Mouse (Mus musculus) liver, adult (tissue): Measurements from ENCODE around the gene Zfp551.

ENCODE experiments used
- GATA4 ChIP-seq: IDR thresholded peaks from 2 replicates; pipeline ENCODE4 v1.6.1; 2014; ENCODE audit warnings: mild to moderate bottlenecking, low read length; ENCODE audit not compliant: insufficient replicate concordance

Zfp551 gene

DNA sequence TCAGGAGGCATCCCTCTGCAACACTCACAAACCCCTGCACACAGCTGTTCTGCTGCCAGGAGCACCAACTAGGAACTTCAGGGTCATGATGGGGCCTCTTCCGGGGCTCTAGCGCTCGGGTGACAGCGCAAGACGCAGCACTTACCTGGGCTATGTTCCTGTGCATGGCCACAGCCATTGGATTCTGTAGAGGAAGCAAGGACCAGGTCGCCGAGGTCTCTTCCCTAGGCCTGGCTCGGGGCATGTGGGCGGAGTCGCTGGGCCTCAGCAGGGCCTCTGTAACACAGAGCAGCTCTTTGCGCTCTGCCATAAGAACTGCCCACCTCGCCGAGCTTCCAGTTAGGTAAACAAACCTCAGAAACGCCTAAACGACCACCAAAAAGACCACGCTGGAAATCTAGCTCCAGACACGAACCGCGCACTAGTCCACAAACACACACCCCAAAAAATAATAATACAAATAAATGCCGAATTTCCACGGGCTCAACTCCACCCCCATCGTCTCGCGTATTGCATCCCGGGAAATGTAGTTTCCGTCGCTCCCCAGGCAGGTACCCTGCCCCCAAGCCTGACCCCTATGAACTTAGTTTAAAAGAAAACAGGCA, at the start of gene Zfp551:
Gene Zfp551 (minus strand): TSS at position 507 of the 605 bp plus-strand sequence.
- no peak for TF ChIP-seq GATA4

DNA sequence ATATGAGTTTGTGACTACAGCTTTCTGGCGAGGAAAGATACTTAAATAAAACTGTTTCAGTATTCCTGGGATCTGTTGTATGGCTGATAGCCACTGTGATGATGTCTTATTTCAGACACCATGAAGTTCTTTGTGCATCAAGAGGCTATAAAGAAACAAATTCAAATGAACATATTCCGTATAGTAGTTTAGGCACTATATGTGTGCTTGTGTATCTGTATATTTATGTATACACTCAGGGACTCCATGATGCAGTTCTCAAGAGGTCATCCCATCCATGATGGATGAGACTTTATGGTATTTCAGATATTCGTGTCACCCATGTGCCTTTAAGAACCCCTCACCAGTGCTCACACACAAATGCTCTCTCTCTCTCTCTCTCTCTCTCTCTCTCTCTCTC, 304 bp upstream of the Zfp551 start:
- TF ChIP-seq GATA4: no peak

DNA sequence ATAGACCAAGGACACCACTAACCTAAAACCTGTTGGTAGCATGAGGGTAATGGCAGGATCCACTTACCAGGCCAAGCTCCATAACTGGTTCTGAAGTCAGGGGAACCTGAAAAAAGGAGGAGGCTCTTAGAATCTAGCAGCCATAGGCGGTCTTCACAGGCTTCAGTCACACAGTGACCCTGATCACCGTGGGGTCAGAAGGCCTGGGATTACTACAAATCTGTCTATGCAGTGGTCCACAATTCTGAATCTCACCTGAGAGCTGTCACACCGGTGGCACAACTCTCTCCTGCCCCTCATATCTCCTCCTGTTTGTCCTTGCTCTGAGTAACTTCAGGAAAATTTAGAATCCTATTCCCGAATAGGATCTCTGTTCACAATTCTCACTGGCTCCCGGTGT, 810 bp downstream of the Zfp551 start:
- TF ChIP-seq GATA4: no peak

DNA sequence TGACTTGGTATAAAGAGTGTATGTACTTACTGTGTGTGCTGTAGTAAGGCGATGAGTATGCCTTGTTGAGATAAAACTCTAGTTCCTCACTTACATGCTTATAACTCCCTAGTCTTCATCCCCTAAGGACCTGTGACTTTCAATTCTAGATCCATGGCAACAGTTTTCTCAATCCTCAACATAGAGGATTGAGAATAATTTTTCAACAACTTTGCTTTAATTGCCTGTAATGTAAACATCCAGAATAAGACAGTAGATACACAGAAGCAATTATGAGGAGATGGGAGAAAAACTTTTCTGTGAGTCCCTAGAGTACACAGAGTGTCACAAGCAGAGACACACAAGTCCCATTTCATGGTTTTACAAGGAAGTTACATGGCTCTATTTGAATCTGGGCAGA, 53.4 kb downstream of the Zfp551 start, which contains the start of gene Vmn1r84:
Gene Vmn1r84 (minus strand): TSS at position 101 of the 400 bp plus-strand sequence.
- no peak for TF ChIP-seq GATA4
